Mouse (Mus musculus) heart, postnatal 0 days (tissue): ENCODE data around the gene Yjefn3.

Source experiments
- CTCF ChIP-seq: IDR thresholded peaks from 2 replicates; pipeline ENCODE4 v1.5.1; 2016; ENCODE audit warnings: antibody characterized with exemption, control low read depth, low read depth
- EP300 ChIP-seq: IDR thresholded peaks from 2 replicates; pipeline ENCODE4 v1.6.1; 2016; ENCODE audit warnings: antibody characterized with exemption, low read depth

DNA sequence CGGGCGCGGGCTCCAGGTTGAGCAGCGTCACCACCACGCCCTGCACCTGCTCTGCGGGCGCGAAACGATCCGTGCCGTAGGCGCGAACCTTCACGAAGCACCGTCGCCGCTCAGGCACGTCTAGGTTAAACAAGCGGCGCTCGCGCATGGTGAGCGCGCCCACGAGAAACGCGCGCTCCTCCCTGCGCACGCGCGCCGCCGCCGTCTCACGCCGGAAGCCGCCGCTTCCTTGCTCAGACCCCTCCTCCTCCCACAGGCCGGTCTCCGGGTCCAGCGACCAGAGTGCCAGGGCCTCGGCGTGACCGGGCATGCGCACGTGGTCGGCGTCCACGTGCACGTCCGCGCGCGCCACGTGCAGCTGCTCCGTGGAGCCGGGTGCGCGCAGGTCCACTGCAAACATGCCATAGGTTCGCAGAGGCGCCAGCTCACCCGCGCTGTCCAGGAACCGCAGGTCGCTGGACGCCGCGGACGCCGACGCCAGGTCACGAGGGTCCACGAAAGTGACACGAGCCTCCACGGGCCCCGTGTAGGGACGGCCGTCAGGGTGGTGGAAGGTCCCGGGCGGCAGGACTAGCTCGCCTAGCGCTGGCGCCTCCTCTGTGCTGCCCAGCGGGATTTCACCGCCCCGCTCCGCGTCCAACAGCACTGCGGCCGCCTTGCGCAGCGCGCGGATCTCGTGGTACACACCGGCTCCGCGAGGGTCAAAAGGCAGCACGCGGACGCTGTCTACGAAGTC is 20.3 kb downstream of the Yjefn3 start:
- TF ChIP-seq CTCF (no peak), EP300 (no peak)
